Mouse (Mus musculus) thymus, adult 2 months (tissue): Measurements from ENCODE around the gene Rfwd3.

Experiments
- CTCF ChIP-seq: fragments of 200-500 bp; IDR thresholded peaks from 2 replicates; pipeline ENCODE4 v1.5.1; 2012; ENCODE audit warnings: mild to moderate bottlenecking, control low read depth, low read length, moderate library complexity, borderline replicate concordance; ENCODE audit not compliant: control insufficient read depth, poor library complexity, insufficient read depth; ENCODE audit errors: extremely low read depth
- POLR2A ChIP-seq: fragments of 200-500 bp; IDR thresholded peaks from 2 replicates; pipeline ENCODE4 v1.6.1; 2012; ENCODE audit warnings: mild to moderate bottlenecking, low read length, control low read depth, moderate library complexity; ENCODE audit not compliant: control insufficient read depth, poor library complexity, insufficient read depth; ENCODE audit errors: extremely low read depth

DNA sequence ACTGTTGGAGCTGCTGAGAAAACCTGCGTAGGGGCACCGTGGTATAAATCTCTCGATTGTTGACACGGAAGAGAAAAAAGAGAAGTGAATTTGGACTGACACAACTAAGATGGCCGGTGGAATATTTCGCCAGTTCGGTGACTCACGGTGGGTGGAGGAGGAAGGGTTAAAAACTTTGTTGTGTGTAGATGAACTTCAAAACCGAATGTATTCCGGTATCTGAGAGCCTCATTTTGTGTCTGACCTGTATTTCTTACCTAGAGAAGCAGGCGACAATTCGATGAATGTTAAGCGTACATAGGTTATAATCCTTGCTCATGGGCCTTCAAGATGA is 40.6 kb downstream of the Rfwd3 start:
- TF ChIP-seq POLR2A (no peak), CTCF (no peak)
